ENCODE assay signal across 8 mouse cellular contexts in the genomic region with DNA sequence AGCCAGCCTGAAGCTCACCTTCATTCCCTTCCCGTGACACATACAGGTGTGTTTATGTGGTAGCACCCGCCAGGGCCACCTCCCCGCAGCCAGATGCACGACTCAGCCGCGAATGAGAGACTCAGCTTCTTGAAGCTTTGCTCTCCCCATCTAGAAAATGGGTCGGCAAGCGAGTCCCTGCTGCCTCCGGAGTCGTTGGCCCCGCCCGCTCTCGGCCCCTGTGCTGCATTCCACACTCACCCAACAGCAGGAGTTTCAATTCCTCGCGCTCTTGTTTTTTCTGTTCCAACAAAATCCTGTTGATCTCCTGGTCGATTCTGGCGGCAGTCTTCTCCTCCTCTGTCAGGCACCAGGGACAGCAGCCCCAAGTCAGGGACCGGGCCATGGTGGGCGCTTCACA. TPM values are rescaled to one million over a fixed set of nuclear protein-coding genes. Genes with fewer than 3 reads are reported as not detected.
DNase-seq lines count a peak whose midpoint lies in the region; ATAC-seq and TF ChIP-seq lines count a peak whose summit lies in the region.

No protein-coding gene starts in this region.

- ATAC-seq in hindbrain, embryonic 13.5 days (ENCODE audit: low FRiP score): no peak
- ATAC-seq in G1E (ENCODE audit: extremely low read depth, insufficient number of reproducible peaks, low FRiP score, poor library complexity, severe bottlenecking): no peak

- no peak overlapping the region for H3K4me2 ChIP-seq in hindbrain, embryonic 13.5 days

- peaks cover 8% of the 10 kb centered on the region; the same call in 1 of the 2 replicates for H3K36me3 ChIP-seq in hindbrain, embryonic 10.5 days
- H3K36me3 ChIP-seq in hindbrain, embryonic 13.5 days: peaks cover 5% of the 10 kb centered on the region
- H3K36me3 ChIP-seq in G1E (replicated peaks): peaks cover 46% of the 10 kb centered on the region

- no peaks in the 10 kb centered on the region for H3K9me3 ChIP-seq in hindbrain, embryonic 10.5 days
- no peaks in the 10 kb centered on the region for H3K9me3 ChIP-seq in hindbrain, embryonic 13.5 days
- no peaks in the 10 kb centered on the region for H3K9me3 ChIP-seq in G1E (replicated peaks)

- TF ChIP-seq CTCF in G1E (IDR thresholded peaks at IDR 0.05; ENCODE audit: low read depth, low read length): no peak

- peaks cover 9% of the 10 kb centered on the region for H3K4me1 ChIP-seq in hindbrain, embryonic 10.5 days (replicated peaks)
- no peaks in the 10 kb centered on the region for H3K4me1 ChIP-seq in hindbrain, embryonic 13.5 days (replicated peaks)
- peaks cover 75% of the 10 kb centered on the region for H3K4me1 ChIP-seq in G1E (ENCODE audit: insufficient read depth, low read depth, low read length)

- no peak overlapping the region for H3K4me3 ChIP-seq in hindbrain, embryonic 10.5 days
- no peak overlapping the region for H3K4me3 ChIP-seq in hindbrain, embryonic 13.5 days
- H3K4me3 ChIP-seq in G1E (ENCODE audit: low read depth, low read length): peak overlapping the region; percentile 73

- no peak for DNase-seq in hindbrain, embryonic 10.5 days (ENCODE audit: low spot score)
- DNase-seq in G1E (ENCODE audit: low spot score) (no peak), adipocyte (ENCODE audit: low spot score) (no peak)
- DNase-seq in induced T-regulatory cell, adult 2 months (ENCODE audit: low read depth): peak; percentile 67
- DNase-seq in lung, postnatal 10 days: peak; percentile 45
- no peak for DNase-seq in cerebellum, adult 11 months
- DNase-seq in ovary, postnatal 10 days (ENCODE audit: low spot score): no peak

- H3K27me3 ChIP-seq in hindbrain, embryonic 10.5 days (ENCODE audit: insufficient read depth, poor library complexity, severe bottlenecking): peaks cover 26% of the 10 kb centered on the region
- peaks cover 17% of the 10 kb centered on the region for H3K27me3 ChIP-seq in hindbrain, embryonic 13.5 days
- no peaks in the 10 kb centered on the region for H3K27me3 ChIP-seq in G1E (ENCODE audit: insufficient read depth, low read length)

- peak overlapping the region; percentile 2; the same call in 1 of the 2 replicates for H3K27ac ChIP-seq in hindbrain, embryonic 10.5 days
- no peak overlapping the region for H3K27ac ChIP-seq in hindbrain, embryonic 13.5 days

- no peak overlapping the region; the same call in 1 of the 2 replicates for H3K9ac ChIP-seq in hindbrain, embryonic 13.5 days

- 22% methylated on average over 19 of the region's 19 CpGs for WGBS in hindbrain, embryonic 10.5 days
- 28% methylated on average over 19 of the region's 19 CpGs for WGBS in hindbrain, embryonic 13.5 days

RNA-seq across cellular contexts. Expression of a gene that starts 0.5 kb away (rescaled TPM):
- 0.63 and 1.6 TPM in 2 replicates for polyA plus RNA-seq in hindbrain, embryonic 10.5 days (2016; fragmentation: Nextera tagmentation; extraction: Ambion mirVana)
- polyA plus RNA-seq in hindbrain, embryonic 13.5 days (2015; fragmentation: Nextera tagmentation; extraction: Ambion mirVana): 1.2 and 1.7 TPM in 2 replicates
- total RNA-seq in G1E (2014; fragmentation: Nextera tagmentation): 20.9 and 22.5 TPM in 2 replicates
- total RNA-seq in G1E (2017): 20.1 and 21.5 TPM in 2 replicates
- 16.5 TPM in 2 replicates for polyA plus RNA-seq in G1E (2012)

RNA-seq across cellular contexts. Expression of a gene that starts 21.4 kb away (rescaled TPM):
- 71.2 and 76.9 TPM in 2 replicates for polyA plus RNA-seq in hindbrain, embryonic 10.5 days (2016; fragmentation: Nextera tagmentation; extraction: Ambion mirVana)
- 79.8 and 82.4 TPM in 2 replicates for polyA plus RNA-seq in hindbrain, embryonic 13.5 days (2015; fragmentation: Nextera tagmentation; extraction: Ambion mirVana)
- total RNA-seq in G1E (2014; fragmentation: Nextera tagmentation) (6.4 and 6.5 TPM in 2 replicates), G1E (2017) (8.4 and 9.7 TPM in 2 replicates)
- 13.0 and 14.0 TPM in 2 replicates for polyA plus RNA-seq in G1E (2012)

RNA-seq across cellular contexts. Expression of a gene that starts 23.6 kb away (rescaled TPM):
- 0.39 and 0.42 TPM in 2 replicates for polyA plus RNA-seq in hindbrain, embryonic 10.5 days (2016; fragmentation: Nextera tagmentation; extraction: Ambion mirVana)
- 0.93 and 0.95 TPM in 2 replicates for polyA plus RNA-seq in hindbrain, embryonic 13.5 days (2015; fragmentation: Nextera tagmentation; extraction: Ambion mirVana)
- total RNA-seq in G1E (2014; fragmentation: Nextera tagmentation) (not detected in 2 replicates), G1E (2017) (1.6 and 1.9 TPM in 2 replicates)
- polyA plus RNA-seq in G1E (2012): 0.75 and 1.00 TPM in 2 replicates

RNA-seq across cellular contexts. Expression of a gene that starts 27.4 kb away (rescaled TPM):
- 87.4 and 92.6 TPM in 2 replicates for polyA plus RNA-seq in hindbrain, embryonic 10.5 days (2016; fragmentation: Nextera tagmentation; extraction: Ambion mirVana)
- 56.0 and 62.1 TPM in 2 replicates for polyA plus RNA-seq in hindbrain, embryonic 13.5 days (2015; fragmentation: Nextera tagmentation; extraction: Ambion mirVana)
- 58.2 and 72.3 TPM in 2 replicates for total RNA-seq in G1E (2014; fragmentation: Nextera tagmentation)
- 35.5 and 50.1 TPM in 2 replicates for total RNA-seq in G1E (2017)
- 154 and 179 TPM in 2 replicates for polyA plus RNA-seq in G1E (2012)

RNA-seq across cellular contexts. Expression of a gene that starts 35.7 kb away (rescaled TPM):
- polyA plus RNA-seq in hindbrain, embryonic 10.5 days (2016; fragmentation: Nextera tagmentation; extraction: Ambion mirVana): 297 and 430 TPM in 2 replicates
- polyA plus RNA-seq in hindbrain, embryonic 13.5 days (2015; fragmentation: Nextera tagmentation; extraction: Ambion mirVana): 545 and 558 TPM in 2 replicates
- total RNA-seq in G1E (2014; fragmentation: Nextera tagmentation): 396 and 400 TPM in 2 replicates
- total RNA-seq in G1E (2017): 182 and 238 TPM in 2 replicates
- 1,535 and 1,925 TPM in 2 replicates for polyA plus RNA-seq in G1E (2012)

Comparison
In these comparisons a context has a peak if more than half of its experiments do, and no peak if none do; other contexts are left out.
1. DNase-seq: peak in induced T-regulatory cell, adult 2 months (single experiment) and lung, postnatal 10 days (single experiment); none in hindbrain, embryonic 10.5 days (single experiment), G1E (single experiment), cerebellum, adult 11 months (single experiment), ovary, postnatal 10 days (single experiment) and adipocyte (single experiment).